Mouse (Mus musculus) testis, adult 2 months (tissue): Measurements from ENCODE around the gene Gnmt. TPM values are rescaled to one million over a fixed set of nuclear protein-coding genes. Genes with fewer than 3 reads are reported as not detected.

Experiments used
- H3K27ac ChIP-seq: fragments of 200-500 bp; 2 replicates; pipeline ENCODE4 v1.5.1; 2012; ENCODE audit warnings: low read depth, low read length; ENCODE audit not compliant: control insufficient read depth, insufficient read depth
- H3K27me3 ChIP-seq: fragments of 200-500 bp; 2 replicates; pipeline ENCODE4 v1.6.1; 2012; ENCODE audit warnings: mild to moderate bottlenecking, low read length, moderate library complexity; ENCODE audit not compliant: control insufficient read depth, insufficient read depth
- H3K36me3 ChIP-seq: fragments of 200-500 bp; 2 replicates; pipeline ENCODE4 v1.6.1; 2012; ENCODE audit warnings: mild to moderate bottlenecking, low read length; ENCODE audit not compliant: control insufficient read depth, insufficient read depth
- H3K4me1 ChIP-seq: fragments of 200-500 bp; 2 replicates; pipeline ENCODE4 v1.6.1; 2012; ENCODE audit warnings: low read length; ENCODE audit not compliant: control insufficient read depth, insufficient read depth
- H3K4me3 ChIP-seq: fragments of 200-500 bp; 2 replicates; pipeline ENCODE4 v1.5.1; 2012; ENCODE audit warnings: low read depth, mild to moderate bottlenecking, low read length, moderate library complexity, mixed read lengths; ENCODE audit not compliant: control insufficient read depth
- CTCF ChIP-seq: fragments of 200-500 bp; IDR thresholded peaks from 2 replicates; pipeline ENCODE4 v1.5.1; 2012; ENCODE audit warnings: low read depth, mild to moderate bottlenecking, inconsistent platforms, low read length, moderate library complexity; ENCODE audit not compliant: control insufficient read depth, insufficient read depth, insufficient replicate concordance
- POLR2A ChIP-seq: fragments of 200-500 bp; IDR thresholded peaks from 2 replicates; pipeline ENCODE4 v1.6.1; 2012; ENCODE audit warnings: low read depth, mild to moderate bottlenecking, inconsistent platforms, low read length, moderate library complexity; ENCODE audit not compliant: control insufficient read depth
- polyA plus RNA-seq: library from polyadenylated mRNA; depleted of rRNA; stranded (reverse); fragments of >200 nt; gene quantifications from 2 replicates; pipeline ENCODE4 v1.2.3, GENCODE M21; 2012; rRNA removed

The Gnmt gene
- polyA plus RNA-seq: 2.3 and 3.7 TPM in 2 replicates

DNA sequence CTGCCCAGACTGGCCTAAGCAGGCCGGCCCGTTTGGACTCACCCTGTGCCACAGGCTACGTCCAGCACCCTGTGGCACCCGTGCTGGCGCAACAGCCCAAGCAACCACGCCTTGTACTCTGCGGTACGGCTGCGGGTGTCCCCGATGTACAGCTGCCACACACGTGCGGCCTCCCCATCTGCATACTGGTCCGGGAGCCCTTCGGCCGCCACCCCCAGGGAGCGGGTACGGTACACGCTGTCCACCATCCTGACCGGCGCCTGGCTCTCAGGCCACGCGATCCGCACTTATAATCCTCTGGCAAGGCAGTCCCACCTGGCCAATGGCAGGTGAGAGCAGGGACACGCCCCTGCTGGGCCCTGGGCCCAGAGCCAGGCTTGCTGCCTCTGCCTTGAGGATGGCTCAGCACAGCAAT lies at the start of gene Gnmt:
Gnmt (minus strand) TSS at position 265 of the 415 bp plus-strand sequence.
- Histone ChIP-seq H3K4me1 (peaks cover 8% of the 10 kb centered on the region), H3K36me3 (no peaks in the 10 kb centered on the region), H3K4me3 (peak within 1 kb of the TSS; percentile 14), H3K27me3 (no peaks in the 10 kb centered on the region), H3K27ac (no peak within 1 kb of the TSS)
- no peak for TF ChIP-seq CTCF
- no peak for TF ChIP-seq POLR2A

DNA sequence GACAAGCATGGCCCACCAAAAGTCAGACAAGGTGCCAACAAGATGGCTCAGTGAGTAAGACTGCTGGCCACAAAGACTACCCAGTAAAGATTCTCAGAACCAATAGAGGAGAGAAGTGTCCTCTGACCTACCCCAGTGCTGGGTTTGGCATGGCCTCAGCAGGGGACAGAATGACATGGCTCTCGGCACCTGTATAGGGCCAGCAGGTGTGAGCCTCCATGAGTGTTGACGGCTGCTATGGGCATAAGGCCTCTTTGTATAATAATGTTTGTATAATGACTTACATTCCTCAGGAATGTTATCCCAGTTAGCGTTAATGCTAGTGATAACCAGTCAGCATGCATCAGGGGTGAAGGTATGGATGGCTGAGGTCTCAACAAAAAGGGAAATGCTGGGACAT lies 47.1 kb upstream of the Gnmt start:
- Histone ChIP-seq H3K4me1 (peaks cover 4% of the 10 kb centered on the region), H3K27ac (no peak overlapping the region), H3K36me3 (peaks cover 6% of the 10 kb centered on the region; the same call in 1 of the 2 replicates), H3K4me3 (no peak overlapping the region), H3K27me3 (no peaks in the 10 kb centered on the region)
- TF ChIP-seq POLR2A: no peak
- no peak for TF ChIP-seq CTCF

DNA sequence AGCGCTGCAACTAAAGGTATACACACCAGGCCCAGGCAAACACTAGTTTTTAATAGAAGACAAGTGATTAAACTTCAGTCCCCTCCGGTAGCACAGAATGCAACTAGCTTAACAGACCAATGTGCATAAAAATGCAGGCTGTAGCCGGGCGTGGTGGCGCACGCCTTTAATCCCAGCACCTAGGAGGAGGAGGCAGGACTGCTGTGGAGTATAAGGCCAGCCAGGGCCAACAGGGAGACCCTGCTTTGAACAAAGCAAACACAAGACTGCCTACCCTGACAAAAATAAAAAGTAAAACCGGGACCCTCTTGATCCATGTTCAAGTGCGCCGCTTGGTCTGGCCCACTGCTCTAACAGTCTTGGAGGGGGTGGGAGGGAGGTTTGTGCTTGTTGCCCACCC lies 46.1 kb upstream of the Gnmt start:
- Histone ChIP-seq H3K27ac (no peak overlapping the region), H3K36me3 (peaks cover 6% of the 10 kb centered on the region; the same call in 1 of the 2 replicates)

DNA sequence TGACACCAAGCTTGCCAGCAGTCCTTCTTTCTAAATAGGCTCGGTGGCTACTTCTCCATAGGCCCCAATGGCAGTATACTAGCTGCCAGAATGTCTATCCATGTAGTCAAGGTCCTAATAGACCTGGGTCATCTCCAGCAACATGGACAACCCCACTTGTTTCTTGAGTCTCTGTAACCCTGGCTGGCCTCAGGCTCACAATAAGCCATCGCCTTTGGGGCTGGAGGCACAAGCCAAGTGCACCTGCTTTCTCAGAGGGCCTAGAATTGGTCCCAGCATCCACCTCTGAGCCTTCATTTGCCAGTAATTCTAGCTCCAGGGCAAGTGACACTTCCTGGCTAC lies 45.1 kb upstream of the Gnmt start:
- H3K36me3 ChIP-seq: peaks cover 6% of the 10 kb centered on the region; the same call in 1 of the 2 replicates
- no peaks in the 10 kb centered on the region for H3K27me3 ChIP-seq
- no peak overlapping the region for H3K27ac ChIP-seq
- no peak for TF ChIP-seq POLR2A
- TF ChIP-seq CTCF: no peak
- H3K4me3 ChIP-seq: no peak overlapping the region
- H3K4me1 ChIP-seq: peaks cover 4% of the 10 kb centered on the region

More for the DNA sequence above, 46.1 kb upstream of the Gnmt start:
- H3K27me3 ChIP-seq: no peaks in the 10 kb centered on the region
- no peak overlapping the region for H3K4me3 ChIP-seq
- peaks cover 4% of the 10 kb centered on the region for H3K4me1 ChIP-seq
- TF ChIP-seq POLR2A (no peak), CTCF (no peak)

DNA sequence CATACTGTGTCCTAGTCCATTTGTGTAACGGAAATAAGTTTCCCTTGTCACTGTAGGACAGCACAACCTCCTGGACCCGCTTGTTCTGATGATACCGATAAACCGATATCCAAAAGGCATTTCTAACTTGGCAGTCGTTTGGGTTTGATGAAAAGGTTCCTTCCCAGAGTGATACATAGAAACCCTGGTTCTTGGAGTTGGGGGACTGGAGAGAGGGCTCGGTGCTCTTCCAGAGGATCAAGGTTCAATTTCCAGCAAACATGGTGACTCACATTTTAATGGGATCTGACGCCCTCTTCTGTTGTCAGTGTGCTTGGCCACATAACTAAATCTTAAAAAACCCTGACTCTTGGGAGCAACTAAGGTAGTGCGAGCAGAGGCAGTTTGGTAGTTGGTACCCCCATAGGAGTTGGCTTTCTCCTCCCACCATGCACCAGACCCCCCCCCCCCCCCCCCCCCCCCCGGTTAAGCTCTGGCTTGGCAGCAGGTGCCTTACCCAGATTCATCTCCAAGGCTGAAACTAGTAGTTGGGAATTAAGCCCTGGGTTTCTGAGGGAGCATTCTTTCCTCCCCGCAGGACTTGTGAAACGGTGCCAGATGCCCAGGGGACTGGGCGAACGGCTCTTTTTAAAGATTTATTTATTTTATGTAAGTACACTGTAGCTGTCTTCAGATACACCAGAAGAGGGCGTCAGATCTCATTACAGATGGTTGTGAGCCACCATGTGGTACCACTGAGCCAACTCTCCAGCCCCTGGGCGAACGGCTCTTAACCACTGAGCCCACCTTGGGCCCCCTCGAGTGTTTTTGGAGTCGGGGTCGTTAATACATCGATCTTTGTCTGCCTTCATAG lies 44.5 kb upstream of the Gnmt start:
- H3K4me3 ChIP-seq: peak overlapping the region; percentile 92
- peaks cover 4% of the 10 kb centered on the region for H3K4me1 ChIP-seq
- TF ChIP-seq CTCF (no peak), POLR2A (no peak)
- peak overlapping the region; percentile 87 for H3K27ac ChIP-seq
- H3K36me3 ChIP-seq: peaks cover 6% of the 10 kb centered on the region; the same call in 1 of the 2 replicates
- H3K27me3 ChIP-seq: no peaks in the 10 kb centered on the region

- Histone ChIP-seq H3K27me3 (no peaks in the 10 kb centered on the region), H3K4me1 (peaks cover 4% of the 10 kb centered on the region)
- TF ChIP-seq CTCF: no peak
- peak; percentile 86 for TF ChIP-seq POLR2A
These were observed 43.7 kb upstream of the Gnmt start, which contains the start of gene 2310039H08Rik for GRCm38 (mm10) chr17:46772404-46773277. Gene 2310039H08Rik, plus strand, starts transcription at chr17:46772635.

DNA sequence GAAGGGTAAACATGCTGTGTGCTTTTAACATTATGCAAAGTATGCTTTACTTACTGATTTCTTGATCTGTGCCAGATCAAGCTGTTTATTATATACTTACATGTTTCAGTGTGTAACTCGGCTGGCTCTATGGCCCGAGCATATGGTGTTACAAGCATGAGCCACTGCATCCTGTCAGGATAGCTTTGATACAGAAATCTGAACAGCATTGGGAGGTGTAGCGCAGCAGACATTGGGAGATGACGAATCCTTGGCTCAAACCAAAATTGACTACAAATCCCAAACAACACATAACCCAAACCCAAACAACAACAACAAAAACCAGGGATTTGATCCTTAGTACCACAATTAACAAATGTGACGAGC lies 43.1 kb upstream of the Gnmt start:
- Histone ChIP-seq H3K27ac (peak overlapping the region; percentile 67), H3K36me3 (peaks cover 4% of the 10 kb centered on the region; the same call in 1 of the 2 replicates), H3K4me3 (peak overlapping the region; percentile 92), H3K4me1 (peaks cover 4% of the 10 kb centered on the region), H3K27me3 (no peaks in the 10 kb centered on the region)
- no peak for TF ChIP-seq CTCF
- no peak for TF ChIP-seq POLR2A

More at GRCm38 (mm10) chr17:46772404-46773277, 43.7 kb upstream of the Gnmt start, which contains the start of gene 2310039H08Rik:
- Histone ChIP-seq H3K36me3 (peaks cover 4% of the 10 kb centered on the region; the same call in 1 of the 2 replicates), H3K27ac (peak within 1 kb of the TSS; percentile 87), H3K4me3 (peak within 1 kb of the TSS; percentile 92)
